Mouse (Mus musculus) bone marrow macrophage, adult 2 months (primary cell): ENCODE data around the gene Fpr-rs4. TPM values are rescaled to one million over a fixed set of nuclear protein-coding genes. Genes with fewer than 3 reads are reported as not detected.
"Not testable (repeated sequence)": the region's sequence is repeated elsewhere in the genome, so short reads cannot be mapped to it uniquely, and the experiment has no call there.

Experiments
- H3K27ac ChIP-seq: 2 replicates; pipeline ENCODE4 v1.5.1; 2012; ENCODE audit warnings: low read depth, low read length; ENCODE audit not compliant: insufficient read depth
- H3K4me1 ChIP-seq: 2 replicates; pipeline ENCODE4 v1.6.1; 2012; ENCODE audit warnings: low read length; ENCODE audit not compliant: control insufficient read depth, insufficient read depth
- H3K4me3 ChIP-seq: 2 replicates; pipeline ENCODE4 v1.5.1; 2012; ENCODE audit warnings: mild to moderate bottlenecking, low read length, moderate library complexity; ENCODE audit not compliant: insufficient read depth
- CTCF ChIP-seq: IDR thresholded peaks from 2 replicates; pipeline ENCODE4 v1.5.1; 2012; ENCODE audit warnings: low read depth, mild to moderate bottlenecking, low read length, moderate library complexity
- POLR2A ChIP-seq: IDR thresholded peaks from 2 replicates; pipeline ENCODE4 v1.6.1; 2012; ENCODE audit warnings: mild to moderate bottlenecking, low read depth, low read length, borderline replicate concordance
- polyA plus RNA-seq: library from polyadenylated mRNA; stranded (reverse); fragments of >200 nt; gene quantifications from 2 replicates; pipeline ENCODE4 v1.2.4, GENCODE M21; 2012; ENCODE audit not compliant: missing spikeins, insufficient read depth, insufficient read length

Fpr-rs4 gene
- polyA plus RNA-seq: not detected in 2 replicates

DNA sequence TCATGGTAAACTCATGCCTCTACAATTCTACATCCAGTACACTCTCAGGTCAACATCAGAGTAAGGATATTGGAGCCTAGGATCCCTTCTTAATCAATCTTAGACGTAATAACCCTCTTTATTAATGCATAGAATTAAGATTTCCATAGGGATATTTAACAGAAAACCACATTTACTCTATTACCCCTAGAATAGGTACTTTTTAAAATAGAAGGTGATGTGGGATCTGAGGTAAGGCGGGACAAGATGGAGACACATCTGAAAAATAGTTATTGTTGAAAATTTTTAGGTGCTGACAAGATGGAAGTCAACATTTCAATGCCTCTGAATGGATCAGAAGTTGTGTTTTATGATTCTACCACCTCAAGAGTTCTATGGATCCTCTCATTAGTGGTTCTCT, at the start of gene Fpr-rs4:
Gene Fpr-rs4, plus strand, starts transcription at position 301 of the 400 bp plus-strand sequence.
- no peak within 1 kb of the TSS for H3K27ac ChIP-seq
- no peaks in the 10 kb centered on the region for H3K4me1 ChIP-seq
- no peak within 1 kb of the TSS for H3K4me3 ChIP-seq
- no peak for TF ChIP-seq POLR2A
- TF ChIP-seq CTCF: no peak

- Histone ChIP-seq H3K4me1 (no peaks in the 10 kb centered on the region), H3K27ac (no peak overlapping the region), H3K4me3 (no peak overlapping the region)
- TF ChIP-seq CTCF (no peak), POLR2A (no peak)
Observed at GRCm38 (mm10) chr17:17973443-17973842, 48.1 kb upstream of the Fpr-rs4 start.

DNA sequence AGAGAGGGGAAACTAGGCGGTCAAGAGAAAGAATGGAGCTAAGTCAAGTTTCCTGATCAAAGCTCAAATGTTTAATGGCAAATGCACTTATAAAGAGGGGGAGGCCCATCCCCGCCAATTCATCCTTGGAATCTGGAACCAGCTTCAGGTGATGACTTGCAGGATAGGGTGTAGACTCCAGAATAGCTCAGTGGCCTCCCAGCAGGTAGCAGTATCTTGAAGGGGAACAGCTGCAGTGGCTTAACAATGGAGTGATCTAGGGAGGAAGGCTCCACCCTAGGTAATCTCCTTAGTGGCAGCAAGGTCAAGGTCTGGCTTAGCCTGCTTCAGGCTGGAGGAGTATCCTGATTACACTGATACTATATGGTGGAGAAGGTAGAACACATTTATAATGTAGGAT, 40.3 kb upstream of the Fpr-rs4 start:
- H3K4me1 ChIP-seq, H3K27ac ChIP-seq, H3K4me3 ChIP-seq: not testable (repeated sequence)

GRCm38 (mm10) chr17:18004752-18005151, 16.8 kb upstream of the Fpr-rs4 start:
- no peaks in the 10 kb centered on the region for H3K4me1 ChIP-seq
- H3K4me3 ChIP-seq: no peak overlapping the region
- no peak overlapping the region for H3K27ac ChIP-seq
- no peak for TF ChIP-seq POLR2A
- TF ChIP-seq CTCF: no peak

DNA sequence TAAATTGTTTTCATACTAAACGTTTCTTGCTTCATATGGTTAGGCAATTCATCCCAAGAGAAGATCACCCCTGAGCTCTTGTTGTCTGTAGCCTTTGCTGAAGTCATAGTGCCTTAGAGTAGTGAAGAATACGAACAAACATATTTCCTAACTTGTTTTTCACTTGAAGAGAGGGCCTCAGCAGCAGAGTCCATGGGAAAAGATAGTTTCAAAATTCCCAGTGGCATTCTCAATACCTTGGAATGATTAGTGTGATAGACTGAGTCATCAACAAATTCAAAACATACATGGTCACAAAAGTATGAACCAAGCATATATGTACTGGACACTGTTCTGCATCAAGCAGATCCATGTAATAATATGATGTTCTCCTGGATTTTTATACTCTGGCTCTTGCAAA, 27.6 kb downstream of the Fpr-rs4 start, which contains the start of gene Vmn2r124:
Gene Vmn2r124, plus strand, starts transcription at position 301 of the 400 bp plus-strand sequence.
- TF ChIP-seq POLR2A (no peak), CTCF (no peak)

More for the DNA sequence above, 27.6 kb downstream of the Fpr-rs4 start, which contains the start of gene Vmn2r124:
- no peak within 1 kb of the TSS for H3K4me3 ChIP-seq
- H3K27ac ChIP-seq: no peak within 1 kb of the TSS
- H3K4me1 ChIP-seq: no peaks in the 10 kb centered on the region

Other genes starting within 250 kb of the Fpr-rs4 start
- 110 and 127 TPM in 2 replicates for gene Spaca6, start 194.6 kb upstream of the Fpr-rs4 start, polyA plus RNA-seq
- gene Has1, start 166.5 kb upstream of the Fpr-rs4 start, polyA plus RNA-seq: not detected in 2 replicates
- gene Fpr1, start 137.8 kb upstream of the Fpr-rs4 start, polyA plus RNA-seq: 17.9 and 19.5 TPM in 2 replicates
- 54.1 and 56.6 TPM in 2 replicates for gene Fpr2, start 133.9 kb upstream of the Fpr-rs4 start, polyA plus RNA-seq
- not detected in 2 replicates for gene Fpr3, start 133.9 kb upstream of the Fpr-rs4 start, polyA plus RNA-seq
- gene Vmn2r124, start 27.7 kb downstream of the Fpr-rs4 start, polyA plus RNA-seq: not detected in 2 replicates
- gene Vmn2r91, start 63.3 kb downstream of the Fpr-rs4 start, polyA plus RNA-seq: not detected in 2 replicates
- not detected in 2 replicates for gene Vmn2r92, start 130.2 kb downstream of the Fpr-rs4 start, polyA plus RNA-seq